ENCODE assay signal across 10 mouse cellular contexts in genomic region chr11:4998352-4998751, GRCm38 (mm10). TPM values are rescaled to one million over a fixed set of nuclear protein-coding genes. Genes with fewer than 3 reads are reported as not detected.
A peak's percentile ranks its signal among the peaks of the same experiment; 100 is the strongest.
DNase-seq lines count a peak whose midpoint lies in the region; ATAC-seq and TF ChIP-seq lines count a peak whose summit lies in the region.
"Had no signal": no experiment of that assay in that cellular context is flagged by ENCODE, and none has a peak within 500 bp of the region (broad histone marks: within the 10 kb centered on the region; RNA-seq: fewer than 3 reads in every experiment).

No protein-coding gene starts in this region.

- DNase-seq in midbrain, embryonic 10.5 days (ENCODE audit: low spot score) = no peak
- no peak for DNase-seq in midbrain, embryonic 14.5 days
- DNase-seq in lung, adult 2 months = peak; percentile 18
- DNase-seq in cerebellum, adult 9-11 months = no peak
- DNase-seq in gastrocnemius, postnatal 25 days = no peak
- DNase-seq: cerebellum, adult 2 months had no signal

- H3K4me2 ChIP-seq in midbrain, embryonic 14.5 days (ENCODE audit: low read length) = no peak overlapping the region
- no peak overlapping the region for H3K4me2 ChIP-seq in kidney, embryonic 14.5 days (replicated peaks; ENCODE audit: low read depth, low read length)
- no peak overlapping the region for H3K4me2 ChIP-seq in hindbrain, embryonic 13.5 days
- H3K4me2 ChIP-seq: heart, embryonic 11.5 days; midbrain, embryonic 11.5 days had no signal

- peaks cover 14% of the 10 kb centered on the region for H3K4me1 ChIP-seq in midbrain, embryonic 10.5 days
- no peaks in the 10 kb centered on the region for H3K4me1 ChIP-seq in midbrain, embryonic 14.5 days (ENCODE audit: control insufficient read depth, insufficient read depth, low read length)
- no peaks in the 10 kb centered on the region for H3K4me1 ChIP-seq in kidney, embryonic 14.5 days (ENCODE audit: control insufficient read depth, insufficient read depth, low read length)
- H3K4me1 ChIP-seq in lung, adult 2 months (ENCODE audit: control insufficient read depth, insufficient read depth, low read length) = peaks cover 3% of the 10 kb centered on the region; the same call in 1 of the 2 replicates
- peaks cover 10% of the 10 kb centered on the region; the same call in 1 of the 2 replicates for H3K4me1 ChIP-seq in hindbrain, embryonic 13.5 days (replicated peaks)

- no peaks in the 10 kb centered on the region for H3K27me3 ChIP-seq in midbrain, embryonic 10.5 days (ENCODE audit: low read depth, poor library complexity, severe bottlenecking)
- no peaks in the 10 kb centered on the region for H3K27me3 ChIP-seq in midbrain, embryonic 14.5 days (ENCODE audit: control insufficient read depth, insufficient read depth, low read length)
- no peaks in the 10 kb centered on the region for H3K27me3 ChIP-seq in kidney, embryonic 14.5 days (ENCODE audit: control insufficient read depth, insufficient read depth, low read length)
- H3K27me3 ChIP-seq in hindbrain, embryonic 13.5 days = no peaks in the 10 kb centered on the region

- H3K9me3 ChIP-seq in midbrain, embryonic 10.5 days (replicated peaks) = no peaks in the 10 kb centered on the region
- H3K9me3 ChIP-seq in midbrain, embryonic 14.5 days (ENCODE audit: control insufficient read depth, low read length) = no peaks in the 10 kb centered on the region
- H3K9me3 ChIP-seq in kidney, embryonic 14.5 days (ENCODE audit: control insufficient read depth, low read length) = no peaks in the 10 kb centered on the region
- H3K9me3 ChIP-seq in hindbrain, embryonic 13.5 days = no peaks in the 10 kb centered on the region

- TF ChIP-seq POLR2A in lung, adult 2 months (IDR thresholded peaks at IDR 0.05; ENCODE audit: borderline replicate concordance, extremely low read depth, low read depth, low read length) = no peak

- H3K4me3 ChIP-seq in midbrain, embryonic 10.5 days = no peak overlapping the region
- H3K4me3 ChIP-seq in midbrain, embryonic 14.5 days (replicated peaks; ENCODE audit: low read depth, low read length) = no peak overlapping the region
- H3K4me3 ChIP-seq in kidney, embryonic 14.5 days (ENCODE audit: low read length) = no peak overlapping the region
- no peak overlapping the region for H3K4me3 ChIP-seq in lung, adult 2 months (replicated peaks; ENCODE audit: extremely low read depth, low read depth, low read length)
- no peak overlapping the region for H3K4me3 ChIP-seq in hindbrain, embryonic 13.5 days

- peak overlapping the region; percentile 59 for H3K27ac ChIP-seq in midbrain, embryonic 10.5 days (replicated peaks)
- H3K27ac ChIP-seq in midbrain, embryonic 14.5 days (replicated peaks; ENCODE audit: low read depth, low read length) = no peak overlapping the region
- peak overlapping the region; percentile 78 for H3K27ac ChIP-seq in kidney, embryonic 14.5 days (ENCODE audit: low read depth, low read length)
- no peak overlapping the region for H3K27ac ChIP-seq in hindbrain, embryonic 13.5 days

- no peak for TF ChIP-seq CTCF in lung, adult 2 months (IDR thresholded peaks at IDR 0.05; ENCODE audit: insufficient read depth, low read length)

- peaks cover 58% of the 10 kb centered on the region for H3K36me3 ChIP-seq in midbrain, embryonic 10.5 days
- peaks cover 26% of the 10 kb centered on the region for H3K36me3 ChIP-seq in midbrain, embryonic 14.5 days (ENCODE audit: control insufficient read depth, insufficient read depth, low read length)
- H3K36me3 ChIP-seq in kidney, embryonic 14.5 days (ENCODE audit: control insufficient read depth, insufficient read depth, low read length) = peaks cover 11% of the 10 kb centered on the region; the same call in 1 of the 2 replicates
- peaks cover 41% of the 10 kb centered on the region for H3K36me3 ChIP-seq in hindbrain, embryonic 13.5 days

- WGBS in midbrain, embryonic 10.5 days = 46% methylated on average over 3 of the region's 3 CpGs
- 48% methylated on average over 3 of the region's 3 CpGs for WGBS in midbrain, embryonic 14.5 days
- WGBS in kidney, embryonic 14.5 days = 44% methylated on average over 3 of the region's 3 CpGs
- WGBS in lung, adult 2 months = 38% methylated on average over 3 of the region's 3 CpGs
- 17% methylated on average over 3 of the region's 3 CpGs for WGBS in hindbrain, embryonic 13.5 days

- ATAC-seq in midbrain, embryonic 14.5 days (ENCODE audit: low FRiP score, low TSS enrichment) = no peak
- ATAC-seq in kidney, embryonic 14.5 days (ENCODE audit: low FRiP score, low TSS enrichment) = peak; percentile 75; the same call in 1 of the 2 replicates
- ATAC-seq in hindbrain, embryonic 13.5 days (ENCODE audit: low FRiP score) = no peak

- no peak overlapping the region for H3K9ac ChIP-seq in midbrain, embryonic 14.5 days (replicated peaks; ENCODE audit: low read length)
- no peak overlapping the region for H3K9ac ChIP-seq in kidney, embryonic 14.5 days (ENCODE audit: low read depth, low read length)
- H3K9ac ChIP-seq in hindbrain, embryonic 13.5 days = no peak overlapping the region

RNA-seq across cellular contexts. Expression of gene Ap1b1, which starts 11.7 kb away (rescaled TPM):
- polyA plus RNA-seq in midbrain, embryonic 10.5 days (2016; fragmentation: Nextera tagmentation; extraction: Ambion mirVana) = 62.2 and 68.4 TPM in 2 replicates
- polyA plus RNA-seq in midbrain, embryonic 14.5 days (2014; fragmentation: Nextera tagmentation; extraction: Ambion mirVana) = 84.7 and 96.5 TPM in 2 replicates
- 35.1 and 62.6 TPM in 2 replicates for polyA plus RNA-seq in kidney, embryonic 14.5 days (2014; fragmentation: Nextera tagmentation; extraction: Ambion mirVana)
- 53.9 and 76.0 TPM in 2 replicates for polyA plus RNA-seq in lung, adult 2 months (2012; rRNA removed)
- 10 to 100 TPM; 31.0 to 36.4 TPM for total RNA-seq in gastrocnemius, postnatal 25 days (2021)
- polyA plus RNA-seq in hindbrain, embryonic 13.5 days (2015; fragmentation: Nextera tagmentation; extraction: Ambion mirVana) = 86.8 and 92.2 TPM in 2 replicates

RNA-seq across cellular contexts. Expression of gene Nefh, which starts 50.5 kb away (rescaled TPM):
- polyA plus RNA-seq in midbrain, embryonic 10.5 days (2016; fragmentation: Nextera tagmentation; extraction: Ambion mirVana) = 0.23 and 0.29 TPM in 2 replicates
- 3.2 and 3.5 TPM in 2 replicates for polyA plus RNA-seq in midbrain, embryonic 14.5 days (2014; fragmentation: Nextera tagmentation; extraction: Ambion mirVana)
- polyA plus RNA-seq in kidney, embryonic 14.5 days (2014; fragmentation: Nextera tagmentation; extraction: Ambion mirVana) = 0.22 and 0.23 TPM in 2 replicates
- 0.07 and 0.12 TPM in 2 replicates for polyA plus RNA-seq in lung, adult 2 months (2012; rRNA removed)
- not detected for total RNA-seq in gastrocnemius, postnatal 25 days (2021)
- 3.1 and 3.4 TPM in 2 replicates for polyA plus RNA-seq in hindbrain, embryonic 13.5 days (2015; fragmentation: Nextera tagmentation; extraction: Ambion mirVana)

RNA-seq across cellular contexts. Expression of gene Rasl10a, which starts 59.6 kb away (rescaled TPM):
- polyA plus RNA-seq in midbrain, embryonic 10.5 days (2016; fragmentation: Nextera tagmentation; extraction: Ambion mirVana) = 0.44 and 1.2 TPM in 2 replicates
- 0.33 and 1.3 TPM in 2 replicates for polyA plus RNA-seq in midbrain, embryonic 14.5 days (2014; fragmentation: Nextera tagmentation; extraction: Ambion mirVana)
- polyA plus RNA-seq in kidney, embryonic 14.5 days (2014; fragmentation: Nextera tagmentation; extraction: Ambion mirVana) = 4.1 and 4.6 TPM in 2 replicates
- 6.2 and 6.9 TPM in 2 replicates for polyA plus RNA-seq in lung, adult 2 months (2012; rRNA removed)
- not detected for total RNA-seq in gastrocnemius, postnatal 25 days (2021)
- 0.84 and 1.2 TPM in 2 replicates for polyA plus RNA-seq in hindbrain, embryonic 13.5 days (2015; fragmentation: Nextera tagmentation; extraction: Ambion mirVana)

Comparison
In these comparisons a context has a peak if more than half of its experiments do, and no peak if none do; other contexts are left out.
1. H3K27ac ChIP-seq: peak in midbrain, embryonic 10.5 days (single experiment) and kidney, embryonic 14.5 days (single experiment); none in midbrain, embryonic 14.5 days (single experiment) and hindbrain, embryonic 13.5 days (single experiment).